Mouse (Mus musculus) heart, postnatal 10 days (tissue): ENCODE results near the gene Fbxw8. TPM values are rescaled to one million over a fixed set of nuclear protein-coding genes. Genes with fewer than 3 reads are reported as not detected.

Source experiments
- DNase-seq, 2 experiments: peaks; one replicate each; pipeline ENCODE4 v3.0.0; 2021
- intact Hi-C: fragments of 180-260 bp; cut with DNase I; formaldehyde crosslinking; loops from one replicate; pipeline ENCODE4 v1.15.1; 2025
- total RNA-seq, 2 experiments: library from RNA; stranded (reverse); gene quantifications; 2 replicates each; pipeline ENCODE4 v1.2.3; 2021

Gene Fbxw8
- total RNA-seq, 2 experiments from 2014 or later, result 50.1 to 58.1 TPM

DNA sequence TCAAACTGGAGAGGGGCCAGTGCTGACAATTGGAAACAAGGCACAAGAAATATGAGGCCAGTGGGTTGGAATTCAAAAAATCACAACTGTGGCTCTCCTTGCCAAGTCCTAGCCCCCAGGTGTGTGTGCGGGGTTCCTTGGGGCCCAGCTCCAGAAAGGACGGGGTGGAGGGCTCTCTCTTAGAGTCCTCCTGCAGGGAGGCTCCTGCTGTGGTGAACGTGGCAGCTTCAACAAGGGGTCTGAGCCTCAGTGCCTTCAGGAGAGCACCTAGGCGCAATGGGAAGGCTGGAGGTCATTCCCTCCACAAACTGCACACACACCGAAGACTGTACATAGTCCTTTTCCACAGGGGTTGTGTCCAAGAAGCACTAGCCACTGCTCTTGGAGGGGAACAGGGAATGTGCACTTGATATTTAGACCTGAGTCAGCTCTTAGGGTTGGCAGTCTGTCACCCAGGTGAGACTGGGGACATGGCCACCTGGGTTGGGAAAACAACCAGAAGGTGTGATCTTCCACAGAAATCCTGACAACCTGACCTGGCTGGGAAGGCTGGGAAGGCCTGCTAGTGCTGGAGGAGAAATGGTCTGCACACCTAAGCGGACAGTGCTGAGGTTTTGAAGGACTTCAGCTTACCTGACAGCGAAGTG lies 46.3 kb downstream of the Fbxw8 start:
- intact Hi-C loops, result no loop called here
- DNase-seq, result no peak

DNA sequence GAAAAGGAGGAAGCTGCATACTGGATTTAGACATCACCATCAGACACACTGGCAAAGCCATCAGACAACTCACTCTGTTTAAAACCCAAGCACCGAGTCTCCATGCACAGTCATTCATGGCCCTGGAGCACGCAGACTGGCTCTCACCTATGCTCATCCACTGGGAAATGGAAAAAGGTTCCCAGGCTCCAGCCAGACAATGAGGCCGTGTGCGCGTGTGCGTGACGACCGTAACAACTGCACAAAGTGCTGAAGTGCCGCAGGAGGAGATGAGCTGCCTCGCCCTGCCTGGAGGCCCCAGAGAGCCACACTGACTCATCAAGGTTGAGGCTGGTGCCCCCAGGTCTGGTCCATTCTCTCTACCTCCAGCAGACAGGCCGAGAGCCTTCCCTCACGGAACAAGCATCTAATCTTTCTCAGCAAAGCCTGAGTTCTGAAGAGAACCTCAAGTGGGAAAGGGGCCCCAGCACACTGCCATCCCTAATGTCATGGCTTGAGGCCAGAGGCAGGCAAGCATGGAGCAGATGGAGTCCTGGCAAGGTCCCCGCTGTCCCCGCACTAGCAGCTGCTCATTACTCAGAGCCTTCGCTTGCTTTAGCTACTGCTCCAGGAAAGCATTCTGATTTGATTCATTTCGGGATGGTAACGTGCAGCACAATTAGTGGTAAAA lies 47.0 kb downstream of the Fbxw8 start:
- DNase-seq, result peak; percentile 52 to 54
- intact Hi-C loops, result no loop called here

DNA sequence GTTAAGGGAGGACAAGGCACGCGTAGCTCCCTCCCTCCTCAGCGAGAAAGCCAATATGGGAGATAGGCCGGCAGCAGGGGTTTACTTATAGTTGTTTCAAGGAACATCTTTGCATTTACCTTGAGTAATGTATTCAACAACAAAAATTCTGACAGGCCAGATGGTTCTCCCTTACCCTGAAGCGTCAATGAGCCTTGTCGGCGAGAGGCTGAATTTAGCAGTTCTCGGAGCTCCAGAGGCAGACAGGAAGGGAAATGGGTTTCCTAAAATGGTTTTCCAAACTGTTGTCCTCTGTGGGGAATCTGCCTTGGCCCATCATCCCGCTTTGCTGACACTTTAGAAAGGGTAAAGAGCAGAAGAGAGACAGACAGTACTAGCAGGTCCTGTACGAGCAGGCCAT lies 48.6 kb downstream of the Fbxw8 start:
- intact Hi-C loops, result no loop called here
- DNase-seq, result no peak

DNA sequence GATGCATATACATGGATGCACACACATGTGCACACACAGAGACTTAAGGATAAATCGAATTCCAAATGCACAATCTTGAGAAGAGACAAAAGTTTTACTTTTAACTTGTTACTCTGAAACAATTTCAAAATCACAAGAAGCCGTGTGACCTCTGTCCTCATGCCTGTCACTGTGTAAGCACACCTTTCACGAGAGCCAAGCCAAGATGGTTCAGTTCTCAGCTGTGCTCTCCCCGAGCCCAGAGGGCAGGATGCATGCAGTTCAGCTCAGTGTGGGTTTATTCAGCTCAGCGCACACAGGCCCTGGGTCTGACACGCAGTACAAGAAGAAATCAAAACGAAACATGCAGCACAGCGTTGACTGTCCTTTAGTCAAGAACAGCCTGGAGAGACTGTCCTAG lies 49.7 kb downstream of the Fbxw8 start:
- DNase-seq, result no peak
- intact Hi-C loops, result no loop called here

DNA sequence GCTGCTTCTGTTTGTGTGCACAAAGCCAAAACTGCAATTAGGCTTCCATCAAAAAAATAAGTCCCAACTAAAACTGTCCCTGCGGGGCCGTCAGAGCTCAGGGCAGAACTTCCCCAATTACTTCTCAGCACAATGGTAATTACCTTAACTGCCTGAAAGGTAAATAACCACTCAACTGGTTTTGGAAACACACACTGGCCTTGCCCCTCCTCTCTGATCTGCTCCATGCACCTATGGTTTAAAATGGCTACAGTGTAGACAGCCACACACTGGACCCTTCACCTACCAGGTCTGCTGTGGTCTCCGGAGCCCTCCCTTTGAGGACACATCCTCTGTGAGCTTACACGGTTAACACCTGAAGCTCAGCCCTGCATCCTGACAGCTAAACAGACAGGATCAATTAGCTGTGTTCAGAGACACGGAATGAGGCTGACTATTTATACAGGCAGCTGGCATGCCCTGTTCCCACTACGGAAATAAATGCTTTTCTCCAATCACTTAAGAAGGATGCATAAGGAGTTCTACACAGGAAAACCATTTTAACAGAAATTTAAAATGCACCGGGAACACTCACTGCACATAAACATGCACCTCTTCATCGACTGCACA lies 55.3 kb downstream of the Fbxw8 start:
- no peak for DNase-seq
- intact Hi-C loops, result no loop called here

DNA sequence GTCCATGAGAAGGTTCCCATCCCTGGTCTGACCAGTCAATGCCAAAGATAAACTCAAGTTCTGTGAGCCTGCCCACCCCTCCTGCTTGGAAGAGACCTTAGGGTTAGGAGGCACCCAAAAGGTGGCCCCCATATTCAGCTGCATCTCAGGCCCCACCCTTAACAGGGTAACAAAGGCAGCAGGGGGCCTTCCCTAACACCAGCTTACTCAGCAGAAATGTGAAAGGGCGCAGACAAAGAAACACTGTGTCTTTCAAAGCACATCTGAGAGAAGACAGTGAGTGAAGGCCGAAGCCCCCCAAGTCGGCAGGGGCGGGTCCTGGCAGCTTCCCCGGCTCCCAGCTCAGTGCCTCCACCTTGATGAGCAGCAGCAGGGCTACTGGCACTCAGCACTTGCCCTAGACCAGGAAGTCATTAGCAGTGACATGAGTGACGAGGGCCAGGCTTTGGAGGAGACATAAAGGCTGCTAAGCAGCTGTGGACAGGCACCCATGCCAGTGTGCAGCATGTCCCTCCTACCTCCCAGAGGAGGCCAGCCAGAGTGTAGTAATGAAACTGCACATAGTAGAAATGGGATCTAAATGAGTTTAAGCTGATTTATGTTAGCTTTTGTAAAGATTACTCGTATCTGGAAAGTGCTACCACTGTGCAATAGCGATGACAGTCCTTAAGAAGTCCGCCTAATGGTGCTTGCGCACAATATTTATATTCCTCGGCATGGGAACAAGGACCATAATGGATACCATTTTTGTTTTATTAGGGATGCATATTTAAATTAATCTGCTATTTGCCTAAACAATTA lies 56.0 kb downstream of the Fbxw8 start:
- DNase-seq, result no peak
- intact Hi-C loops, result no loop called here

DNA sequence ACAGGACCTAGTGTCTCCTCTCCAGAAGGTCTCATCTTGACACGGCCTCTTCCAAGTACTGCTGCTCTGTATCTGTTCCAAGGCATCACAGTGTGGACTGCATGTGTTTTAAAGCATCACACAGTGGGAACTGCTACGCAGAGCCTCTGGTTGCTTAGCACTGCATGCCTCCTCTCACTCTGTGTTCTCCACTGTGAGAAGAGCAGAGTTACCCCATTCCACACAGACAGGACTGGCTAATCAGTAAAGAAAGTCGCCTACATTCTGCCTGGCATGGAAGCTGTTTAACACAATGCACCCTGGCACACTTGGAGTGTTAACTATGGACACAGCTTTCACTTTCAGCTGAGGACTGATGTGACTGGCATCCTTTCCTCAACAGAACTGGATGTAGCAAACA lies 58.9 kb downstream of the Fbxw8 start:
- intact Hi-C loops, result no loop called here
- DNase-seq, result no peak

DNA sequence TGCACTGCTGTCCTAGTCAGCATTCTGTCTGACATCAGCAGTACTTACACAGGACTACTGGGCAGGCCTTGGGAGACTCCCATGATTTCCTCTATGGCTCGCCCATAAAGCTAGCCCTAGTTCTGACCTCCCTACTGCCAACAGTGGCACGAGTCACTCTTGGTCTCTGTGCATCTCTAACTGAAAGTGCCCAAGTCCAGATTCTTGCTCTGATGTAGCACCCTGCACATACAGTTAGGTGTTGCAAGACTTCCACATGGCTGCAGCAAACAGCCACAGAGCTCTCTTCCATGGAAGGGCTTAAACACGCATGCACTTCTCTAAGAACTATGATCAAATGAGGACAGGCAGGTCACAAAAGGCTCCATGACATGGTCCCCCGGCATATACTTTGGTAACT lies 59.4 kb downstream of the Fbxw8 start:
- DNase-seq, result no peak
- intact Hi-C loops, result no loop called here

DNA sequence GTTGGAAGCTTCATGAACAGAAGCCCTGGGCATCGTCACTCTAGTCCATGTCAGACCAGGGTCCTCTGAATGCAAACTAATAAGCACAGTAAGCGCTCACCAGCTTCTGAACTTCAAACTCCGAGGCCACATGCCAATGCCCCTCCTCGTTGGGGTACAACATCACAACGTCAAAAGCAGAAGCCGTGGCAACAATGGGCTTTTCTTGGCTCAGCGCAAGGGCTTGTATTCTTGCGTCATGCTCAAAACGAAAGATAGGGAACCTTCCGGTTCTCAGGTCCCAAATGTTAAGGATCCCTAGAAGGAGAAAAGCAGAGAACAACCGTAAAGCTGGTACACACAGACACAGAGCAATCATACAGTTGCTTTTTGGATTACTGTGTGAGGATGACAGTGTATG lies 59.8 kb downstream of the Fbxw8 start:
- DNase-seq, result no peak
- intact Hi-C loops, result no loop called here

DNA sequence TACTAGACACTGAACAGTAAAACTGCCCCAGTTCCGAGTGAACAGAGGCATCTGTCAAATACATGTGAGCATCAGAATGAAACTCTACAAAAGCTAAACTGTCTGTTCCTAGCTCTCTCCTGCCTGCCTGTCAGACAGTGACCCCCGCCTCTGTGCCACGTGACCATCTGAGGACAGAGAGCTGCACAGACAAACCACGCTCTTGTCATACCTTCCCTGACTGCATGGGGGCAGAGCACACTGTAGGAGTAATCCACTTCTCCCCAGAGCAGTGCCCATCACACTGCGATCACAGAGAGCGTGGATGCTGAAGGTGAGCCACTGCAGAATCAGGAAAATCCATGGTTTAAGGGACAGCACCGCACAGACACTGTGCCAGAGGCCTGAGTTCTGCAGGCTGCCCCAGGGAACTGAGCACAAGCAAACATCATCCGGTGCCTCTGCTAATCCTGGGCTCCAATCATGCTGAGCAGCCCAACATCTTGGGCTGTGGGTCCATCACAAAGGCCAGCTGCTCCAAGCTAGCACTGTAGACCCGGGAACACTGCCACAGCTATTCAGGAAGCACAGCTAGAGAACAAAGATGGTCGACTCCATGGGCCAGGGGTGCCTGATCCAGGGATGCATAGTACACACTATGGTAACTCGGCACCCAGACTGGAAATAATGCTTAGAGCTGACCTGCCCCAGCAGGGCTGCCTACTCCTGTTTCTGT lies 61.8 kb downstream of the Fbxw8 start:
- intact Hi-C loops, result no loop called here
- DNase-seq, result no peak

DNA sequence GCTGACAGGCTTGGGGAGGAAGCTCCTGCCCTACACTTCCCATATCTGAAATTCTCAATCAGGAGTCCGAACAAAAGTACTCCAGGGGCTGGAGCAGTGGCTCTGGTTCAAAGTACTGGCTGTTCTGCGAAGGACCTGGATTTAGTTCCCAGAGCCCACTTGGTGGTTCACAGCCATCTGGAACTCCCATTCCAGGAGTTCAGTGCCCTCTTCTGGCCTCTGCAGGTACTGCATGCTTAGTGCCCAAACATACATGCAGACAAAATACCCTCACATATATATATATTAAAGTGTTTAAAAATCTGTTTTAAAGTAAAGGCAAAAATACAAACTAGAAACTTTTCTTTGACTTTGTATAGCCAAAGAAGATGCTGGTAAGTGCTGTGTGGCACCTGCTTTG lies 64.4 kb downstream of the Fbxw8 start:
- DNase-seq, result peak in 1 of 2 experiments; percentile 49
- intact Hi-C loops, result no loop called here

DNA sequence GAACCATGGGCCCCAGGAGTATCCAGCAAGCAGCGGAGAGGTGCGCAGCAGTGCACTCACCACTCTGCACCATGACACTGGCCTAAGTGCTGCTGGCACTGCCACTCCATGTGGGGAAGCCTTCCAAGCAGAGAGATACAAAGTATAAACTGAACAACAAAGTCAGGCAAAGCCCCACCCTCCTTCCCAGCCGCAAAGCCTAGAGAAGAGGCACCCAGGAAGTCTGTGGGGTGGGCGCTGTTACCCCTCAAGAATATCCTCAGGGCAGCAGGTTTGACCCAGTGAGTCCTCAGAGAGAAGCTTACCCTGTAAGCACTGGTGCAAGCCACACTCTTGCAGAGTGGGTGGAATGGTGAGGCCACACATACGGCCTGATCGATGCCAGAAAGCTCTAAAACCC lies 65.2 kb downstream of the Fbxw8 start:
- intact Hi-C loops, result no loop called here
- DNase-seq, result no peak

DNA sequence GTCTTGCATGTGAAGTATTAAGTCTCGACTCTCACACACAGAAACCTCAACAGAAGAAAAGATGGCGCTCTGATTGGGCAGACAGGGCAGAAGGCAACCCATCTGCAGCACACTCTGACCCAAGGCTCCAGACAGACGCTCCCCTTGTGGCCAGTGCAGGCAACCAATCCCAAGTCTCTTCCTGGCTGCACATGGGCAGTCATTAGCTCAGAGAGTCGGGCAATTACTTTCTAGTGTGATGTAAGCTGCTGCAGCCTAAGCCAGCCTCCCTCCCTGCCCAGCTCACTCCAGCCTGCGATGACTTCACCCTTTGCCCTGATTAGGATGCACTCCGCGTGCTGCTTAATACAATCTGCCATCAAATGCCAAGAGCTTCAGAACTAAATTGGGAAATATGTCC lies 66.2 kb downstream of the Fbxw8 start:
- intact Hi-C loops, result no loop called here
- peak; percentile 69 to 75 for DNase-seq

DNA sequence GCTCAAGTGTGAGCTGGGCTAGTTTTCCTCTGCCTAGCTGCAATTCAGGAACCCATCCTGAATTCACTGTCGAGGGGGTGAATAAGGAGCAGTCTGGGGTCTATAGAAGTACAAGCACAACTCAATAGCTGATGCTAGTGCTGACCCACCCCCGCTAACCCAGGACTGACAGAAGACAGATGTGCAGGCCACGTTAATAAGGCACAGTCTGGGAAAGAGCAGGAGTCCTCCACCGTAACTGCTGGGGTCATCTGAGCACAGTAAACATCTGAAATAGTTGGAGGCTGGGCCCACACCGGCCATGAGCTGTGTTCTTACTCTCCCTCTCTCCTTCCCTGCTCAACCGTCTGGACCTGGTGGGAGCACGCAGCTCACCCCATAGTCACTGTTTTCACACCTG lies 68.3 kb downstream of the Fbxw8 start:
- intact Hi-C loops, result no loop called here
- no peak for DNase-seq

DNA sequence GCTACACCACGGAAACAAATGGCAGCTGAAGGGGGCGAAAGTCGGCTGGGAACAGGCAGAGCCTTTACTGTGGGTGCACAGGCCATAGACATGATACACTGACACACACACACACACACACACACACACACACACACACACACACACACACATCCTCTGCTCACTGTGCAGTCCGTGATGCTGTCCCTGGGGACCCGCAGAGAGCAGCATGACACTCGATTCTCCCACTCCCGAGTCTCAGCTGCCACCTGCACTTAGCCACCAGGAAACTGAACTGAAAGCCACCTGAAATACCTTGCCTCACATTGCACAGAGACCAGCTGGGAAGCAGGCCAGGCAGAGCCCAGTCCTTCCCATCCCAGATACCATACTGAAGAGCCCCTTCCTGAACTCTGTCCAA lies 70.0 kb downstream of the Fbxw8 start:
- intact Hi-C loops, result no loop called here
- DNase-seq, result no peak

DNA sequence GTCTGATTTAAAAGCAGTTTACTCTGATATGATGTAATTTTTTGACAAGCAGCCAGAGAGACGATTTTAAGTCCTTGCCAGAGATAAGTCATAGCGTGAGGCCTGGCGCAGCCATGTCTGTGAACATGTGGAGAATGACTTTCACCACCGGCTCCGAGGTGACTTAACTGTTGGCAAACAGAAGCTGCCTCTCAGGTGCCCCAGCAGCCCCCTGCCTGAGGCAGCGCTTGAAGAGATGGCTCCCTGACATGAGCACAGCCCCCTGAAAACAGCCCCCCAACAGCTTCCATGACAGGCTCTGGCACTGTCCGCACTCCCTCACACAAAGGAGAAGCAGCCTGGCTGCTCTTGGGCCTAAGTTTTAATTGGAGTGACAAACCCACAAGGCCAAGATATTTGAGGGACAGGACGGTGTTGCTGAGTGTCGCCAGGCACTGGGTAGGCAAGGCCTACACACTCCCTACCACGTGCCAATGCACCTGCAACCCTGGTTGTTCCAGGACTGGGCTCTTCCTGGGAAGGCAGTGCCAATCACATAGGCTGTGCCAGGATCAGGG lies 71.0 kb downstream of the Fbxw8 start:
- DNase-seq, result no peak
- intact Hi-C loops, result no loop called here

DNA sequence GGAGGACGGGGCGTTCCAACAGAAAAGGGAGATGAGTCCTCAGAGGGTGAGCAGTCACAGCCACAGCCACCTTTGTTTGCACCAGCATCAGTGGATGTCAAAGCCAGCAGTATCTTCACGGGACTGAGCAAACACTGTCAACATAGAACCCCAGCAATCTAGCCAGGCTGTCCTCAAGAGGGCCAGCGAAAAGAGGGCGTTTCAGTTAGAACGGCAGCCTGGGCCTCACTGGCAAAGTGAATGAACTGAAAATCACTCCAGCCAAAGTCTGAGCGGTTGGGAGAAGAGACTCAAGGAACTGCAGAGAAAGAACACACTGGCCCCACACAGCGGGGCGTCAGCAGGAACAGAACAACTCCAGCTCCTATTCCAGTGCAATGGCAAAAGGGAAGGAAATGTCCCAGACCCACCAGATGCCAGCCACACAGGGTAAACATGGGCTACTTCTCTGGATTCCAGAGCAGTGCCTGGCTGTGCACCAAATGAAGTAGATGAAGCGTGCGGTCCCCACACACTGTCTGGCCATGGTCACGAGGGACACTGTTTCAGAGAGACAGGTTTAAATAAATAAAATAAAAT lies 72.1 kb downstream of the Fbxw8 start:
- DNase-seq, result no peak
- intact Hi-C loops, result no loop called here

DNA sequence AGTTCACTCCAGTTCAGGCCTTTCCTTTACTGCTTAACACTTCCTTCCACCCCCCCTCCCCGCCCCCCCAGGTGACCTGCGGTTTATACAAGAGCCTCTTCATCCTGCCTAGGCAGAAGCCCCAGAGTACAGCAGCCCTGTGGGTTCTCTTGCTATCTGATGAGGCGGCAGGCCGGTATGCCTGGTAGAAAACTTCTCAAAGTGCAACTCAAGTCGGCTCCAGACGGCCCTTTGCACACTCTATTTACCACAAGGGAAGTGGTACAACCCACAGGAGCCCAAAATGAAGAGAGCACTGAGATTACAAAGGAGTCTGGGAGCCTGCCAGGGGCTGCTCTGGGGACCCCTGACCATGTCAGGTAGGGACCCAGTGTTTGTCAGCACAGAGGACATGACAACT lies 73.3 kb downstream of the Fbxw8 start:
- intact Hi-C loops, result no loop called here
- DNase-seq, result no peak

DNA sequence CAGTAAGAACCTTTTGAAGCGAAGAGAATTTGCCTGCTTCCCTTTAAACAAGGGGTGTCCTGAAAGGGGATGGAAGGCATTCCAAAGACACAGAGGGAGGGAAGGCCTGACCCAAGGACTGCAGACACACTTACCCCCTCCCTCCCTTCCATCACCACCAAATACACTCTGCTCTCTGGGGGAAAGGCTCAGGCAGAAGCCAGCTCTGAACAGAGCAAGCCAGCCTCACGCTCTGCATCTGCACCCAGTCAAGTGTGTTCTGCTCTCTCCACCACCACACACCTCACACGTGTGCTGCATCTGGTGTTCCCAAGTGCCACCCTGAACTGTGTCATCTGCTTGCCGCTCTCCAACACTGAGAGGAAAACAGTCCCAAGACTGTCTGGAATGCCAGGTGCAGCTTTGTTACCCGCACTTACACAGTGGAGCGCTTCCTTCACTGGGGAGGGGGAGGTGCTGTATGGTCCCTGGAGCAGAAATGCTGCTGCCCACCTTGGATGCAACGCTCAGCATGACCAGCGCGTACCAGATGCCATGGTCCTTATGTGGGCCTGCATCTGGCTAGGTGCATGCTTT lies 73.8 kb downstream of the Fbxw8 start:
- intact Hi-C loops, result no loop called here
- DNase-seq, result no peak

DNA sequence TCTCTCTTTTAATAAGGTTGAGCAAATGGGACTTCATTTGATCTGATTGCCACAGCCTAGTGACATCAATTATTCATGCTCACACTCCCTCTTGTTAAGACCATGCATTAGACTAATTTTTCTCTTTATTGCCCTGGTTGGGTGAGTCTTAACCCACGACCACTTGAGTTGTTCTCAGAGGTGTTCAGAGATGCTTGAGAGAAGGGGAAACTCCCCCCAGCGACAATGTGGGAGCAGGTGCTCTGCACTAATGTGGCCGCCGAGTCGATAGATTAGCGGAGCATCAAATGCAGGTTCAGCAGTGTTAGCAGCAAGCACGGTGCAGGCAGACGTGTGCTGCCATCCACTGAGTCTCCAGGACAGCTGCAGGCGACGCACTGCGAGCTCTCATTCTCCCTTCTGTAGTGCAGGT lies 75.4 kb downstream of the Fbxw8 start:
- DNase-seq, result no peak
- intact Hi-C loops, result no loop called here
